Mouse (Mus musculus) thymus, adult 2 months (tissue): ENCODE measurements around the gene 4930568D16Rik.

Source experiments
- CTCF ChIP-seq: fragments of 200-500 bp; IDR thresholded peaks from 2 replicates; pipeline ENCODE4 v1.5.1; 2012; ENCODE audit warnings: mild to moderate bottlenecking, control low read depth, low read length, moderate library complexity, borderline replicate concordance; ENCODE audit not compliant: control insufficient read depth, poor library complexity, insufficient read depth; ENCODE audit errors: extremely low read depth
- POLR2A ChIP-seq: fragments of 200-500 bp; IDR thresholded peaks from 2 replicates; pipeline ENCODE4 v1.6.1; 2012; ENCODE audit warnings: mild to moderate bottlenecking, low read length, control low read depth, moderate library complexity; ENCODE audit not compliant: control insufficient read depth, poor library complexity, insufficient read depth; ENCODE audit errors: extremely low read depth

GRCm38 (mm10) chr2:35406611-35407010, 39.1 kb upstream of the 4930568D16Rik start:
- no peak for TF ChIP-seq CTCF
- TF ChIP-seq POLR2A = no peak
